Mouse (Mus musculus) midbrain, embryonic 12.5 days (tissue): Measurements from ENCODE around the gene Proser3. TPM values are rescaled to one million over a fixed set of nuclear protein-coding genes. Genes with fewer than 3 reads are reported as not detected.

ENCODE experiments used
- ATAC-seq: fragments of 200-750 bp; cut with Nextera tagmentation; 2 replicates; pipeline ENCODE4 v1.8.0; 2017; ENCODE audit warnings: low read depth, moderate TSS enrichment, moderate library complexity; ENCODE audit not compliant: low FRiP score
- H3K27ac ChIP-seq: fragments of 300-500 bp; sonication (generic); replicated peaks from 2 replicates; pipeline ENCODE4 v1.5.1; 2016; ENCODE audit warnings: mild to moderate bottlenecking
- H3K27me3 ChIP-seq: fragments of 300-500 bp; sonication (generic); 2 replicates; pipeline ENCODE4 v1.6.1; 2016; ENCODE audit warnings: mild to moderate bottlenecking
- H3K36me3 ChIP-seq: fragments of 300-500 bp; sonication (generic); 2 replicates; pipeline ENCODE4 v1.6.1; 2016
- H3K4me1 ChIP-seq: fragments of 300-500 bp; sonication (generic); 2 replicates; pipeline ENCODE4 v1.6.1; 2016
- H3K4me2 ChIP-seq: fragments of 300-500 bp; sonication (generic); replicated peaks from 2 replicates; pipeline ENCODE4 v1.6.1; 2016; ENCODE audit warnings: mild to moderate bottlenecking, moderate library complexity
- H3K4me3 ChIP-seq: fragments of 300-500 bp; sonication (generic); 2 replicates; pipeline ENCODE4 v1.5.1; 2016; ENCODE audit warnings: mild to moderate bottlenecking
- H3K9ac ChIP-seq: fragments of 300-500 bp; sonication (generic); replicated peaks from 2 replicates; pipeline ENCODE4 v1.6.1; 2016; ENCODE audit warnings: mild to moderate bottlenecking, moderate library complexity
- H3K9me3 ChIP-seq: fragments of 300-500 bp; sonication (generic); 2 replicates; pipeline ENCODE4 v1.6.1; 2016; ENCODE audit warnings: mild to moderate bottlenecking
- WGBS: fragments of 180-500 bp; shearing (Covaris S2); methylation state at CpG from one replicate; pipeline ENCODE4 v1.1.7; 2016; 5-methylcytosine and 5-hydroxymethylcytosine counted together
- polyA plus RNA-seq: library from polyadenylated mRNA; unstranded; fragments of >200 nt; fragmentation: Nextera tagmentation; extraction: Ambion mirVana; gene quantifications from 2 replicates; pipeline ENCODE4 v1.2.1, GENCODE M21; 2016

The Proser3 gene
- 15.1 TPM in 2 replicates for polyA plus RNA-seq

DNA sequence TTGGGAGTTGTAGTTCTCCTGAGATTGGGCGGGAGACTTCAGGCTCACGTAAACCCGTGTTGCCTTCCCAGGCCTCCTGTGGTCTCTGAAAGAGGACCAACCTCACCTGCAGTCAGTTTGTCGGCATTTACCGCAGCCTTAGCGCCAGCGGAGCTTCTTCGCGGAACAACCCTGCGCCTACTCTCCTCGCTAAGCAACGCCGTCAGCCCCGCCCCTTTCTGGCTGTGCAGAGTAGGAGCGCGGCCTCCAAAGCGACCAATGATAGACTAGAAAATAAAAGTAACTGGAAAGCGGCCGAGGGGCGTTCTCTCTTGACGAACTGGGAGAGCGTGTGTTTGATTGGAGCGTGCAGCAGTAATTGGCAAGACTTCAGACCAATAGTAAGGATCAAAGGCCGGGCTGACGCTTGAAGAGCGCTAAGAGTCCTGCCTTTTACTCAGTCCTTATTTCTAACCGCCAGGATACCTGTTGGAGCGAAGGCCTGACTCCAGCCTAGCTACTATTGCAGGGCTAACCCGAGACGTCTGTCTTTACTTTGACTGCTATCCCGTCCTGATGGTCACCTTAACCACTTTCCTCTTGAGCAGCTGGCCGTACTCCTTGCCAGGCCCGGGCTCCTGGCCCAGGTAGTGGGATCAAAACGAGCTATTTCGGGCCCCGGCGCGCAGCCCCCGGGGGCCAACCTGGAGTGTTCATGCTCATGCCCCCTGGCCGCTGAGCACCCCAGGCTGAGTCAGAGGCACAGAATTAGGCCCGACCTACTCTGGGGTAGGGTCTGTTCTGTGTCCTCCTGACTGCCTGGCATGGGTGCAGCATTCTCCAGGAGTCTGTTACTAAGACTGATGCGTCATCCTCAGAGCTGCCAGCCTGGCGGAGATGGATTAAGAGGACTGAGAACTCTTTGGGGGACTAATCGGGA lies at the start of gene Proser3, which contains the start of gene Hspb6:
Proser3 (minus strand) TSS at position 198 of the 919 bp plus-strand sequence.
Hspb6 (plus strand) TSS at position 77 of the 919 bp plus-strand sequence.
- no peaks in the 10 kb centered on the region for H3K9me3 ChIP-seq
- H3K4me2 ChIP-seq = peak within 1 kb of the TSS; percentile 89
- H3K4me1 ChIP-seq = peaks cover 16% of the 10 kb centered on the region
- H3K4me3 ChIP-seq = peak within 1 kb of the TSS; percentile 70
- H3K9ac ChIP-seq = peak within 1 kb of the TSS; percentile 61
- WGBS = 2% methylated on average over 44 of the region's 44 CpGs
- peak within 1 kb of the TSS; percentile 91 for H3K27ac ChIP-seq
- H3K36me3 ChIP-seq = peaks cover 49% of the 10 kb centered on the region
- peak; percentile 96 for ATAC-seq
- H3K27me3 ChIP-seq = peaks cover 10% of the 10 kb centered on the region; the same call in 1 of the 2 replicates

- no peak overlapping the region for H3K4me3 ChIP-seq
- H3K9ac ChIP-seq = peak overlapping the region; percentile 31; the same call in 1 of the 2 replicates
- H3K36me3 ChIP-seq = no peaks in the 10 kb centered on the region
- H3K9me3 ChIP-seq = no peaks in the 10 kb centered on the region
- H3K4me1 ChIP-seq = peaks cover 10% of the 10 kb centered on the region
- WGBS = 77% methylated on average over 7 of the region's 7 CpGs
- H3K27ac ChIP-seq = no peak overlapping the region
- no peak for ATAC-seq
- peak overlapping the region; percentile 38; the same call in 1 of the 2 replicates for H3K4me2 ChIP-seq
- no peaks in the 10 kb centered on the region for H3K27me3 ChIP-seq
Measured at GRCm38 (mm10) chr7:30600651-30601050, 48.6 kb upstream of the Proser3 start.

DNA sequence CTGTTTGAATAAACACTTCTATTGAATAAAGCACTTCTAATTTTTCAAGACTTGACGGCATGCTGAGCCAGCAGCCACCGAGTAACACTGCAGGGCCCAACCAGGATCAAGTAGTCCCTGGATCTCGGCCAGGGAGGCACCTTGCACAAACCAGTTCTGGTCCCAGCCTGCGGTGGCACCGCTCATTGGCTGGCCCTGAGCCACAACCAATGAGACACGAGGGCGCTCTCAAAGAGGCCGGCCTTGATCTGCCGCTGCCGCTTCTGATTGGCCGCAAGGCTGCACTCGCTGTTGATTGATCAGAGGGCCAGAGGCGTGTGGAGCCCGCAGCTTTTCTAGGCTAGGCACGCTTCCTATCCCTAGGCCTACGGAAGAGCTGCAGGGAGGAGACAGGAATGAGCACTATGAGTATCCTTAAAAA lies 47.8 kb upstream of the Proser3 start:
- H3K9me3 ChIP-seq = no peaks in the 10 kb centered on the region
- H3K36me3 ChIP-seq = no peaks in the 10 kb centered on the region
- no peaks in the 10 kb centered on the region for H3K27me3 ChIP-seq
- H3K4me1 ChIP-seq = peaks cover 11% of the 10 kb centered on the region
- peak overlapping the region; percentile 31; the same call in 1 of the 2 replicates for H3K9ac ChIP-seq
- peak; percentile 99 for ATAC-seq
- peak overlapping the region; percentile 38 for H3K4me2 ChIP-seq
- no peak overlapping the region for H3K4me3 ChIP-seq
- H3K27ac ChIP-seq = 0 out of 2 replicates have a peak overlapping the region, but pooled peaks have one; percentile 25
- WGBS = 2% methylated on average over 16 of the region's 16 CpGs

GRCm38 (mm10) chr7:30598786-30599185 lies 46.7 kb upstream of the Proser3 start, which contains the start of gene Zbtb32:
Gene Zbtb32, minus strand, starts transcription at chr7:30598909.
- no peak within 1 kb of the TSS for H3K4me3 ChIP-seq
- peaks cover 13% of the 10 kb centered on the region for H3K4me1 ChIP-seq
- WGBS = 93% methylated on average over 12 of the region's 12 CpGs
- no peak within 1 kb of the TSS for H3K9ac ChIP-seq
- no peaks in the 10 kb centered on the region for H3K36me3 ChIP-seq
- H3K4me2 ChIP-seq = peak within 1 kb of the TSS; percentile 32
- ATAC-seq = no peak
- 0 out of 2 replicates have a peak within 1 kb of the TSS, but pooled peaks have one; percentile 25 for H3K27ac ChIP-seq
- no peaks in the 10 kb centered on the region for H3K27me3 ChIP-seq
- H3K9me3 ChIP-seq = no peaks in the 10 kb centered on the region

GRCm38 (mm10) chr7:30596811-30597210 lies 44.7 kb upstream of the Proser3 start:
- peaks cover 13% of the 10 kb centered on the region for H3K4me1 ChIP-seq
- H3K36me3 ChIP-seq = no peaks in the 10 kb centered on the region
- H3K27me3 ChIP-seq = no peaks in the 10 kb centered on the region
- H3K9me3 ChIP-seq = no peaks in the 10 kb centered on the region
- no peak for ATAC-seq
- H3K4me2 ChIP-seq = no peak overlapping the region
- no peak overlapping the region for H3K4me3 ChIP-seq
- H3K27ac ChIP-seq = no peak overlapping the region
- WGBS = 76% methylated on average over 5 of the region's 5 CpGs
- H3K9ac ChIP-seq = no peak overlapping the region

DNA sequence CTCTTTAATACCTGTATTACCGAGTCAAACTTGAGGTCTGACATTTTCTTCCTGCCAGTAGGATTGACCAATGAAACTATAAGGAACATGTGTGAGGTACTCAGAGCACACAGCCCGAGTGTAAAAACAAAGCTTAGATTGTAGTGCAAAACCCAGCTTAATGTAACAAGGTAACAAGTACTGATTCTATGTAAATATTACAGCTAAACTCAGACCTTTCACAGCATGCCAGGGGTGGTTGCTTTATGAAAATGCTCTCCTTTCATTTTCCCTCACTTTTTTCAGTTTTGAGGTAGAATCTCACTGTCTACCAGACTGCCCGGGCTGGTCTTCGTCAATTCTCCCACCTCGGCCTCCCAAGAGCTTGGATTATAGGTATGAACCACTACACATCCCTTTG lies 44.0 kb upstream of the Proser3 start:
- no peaks in the 10 kb centered on the region for H3K36me3 ChIP-seq
- WGBS = 83% methylated on average over 5 of the region's 5 CpGs

GRCm38 (mm10) chr7:30594510-30595024 lies 42.5 kb upstream of the Proser3 start:
- H3K4me1 ChIP-seq = peaks cover 10% of the 10 kb centered on the region
- no peak for ATAC-seq
- no peaks in the 10 kb centered on the region for H3K27me3 ChIP-seq
- no peaks in the 10 kb centered on the region for H3K36me3 ChIP-seq
- H3K27ac ChIP-seq = no peak overlapping the region
- no peak overlapping the region for H3K4me2 ChIP-seq
- H3K9ac ChIP-seq = no peak overlapping the region
- WGBS = 68% methylated on average over 4 of the region's 4 CpGs
- H3K4me3 ChIP-seq = no peak overlapping the region
- H3K9me3 ChIP-seq = no peaks in the 10 kb centered on the region

More for the DNA sequence above, 44.0 kb upstream of the Proser3 start:
- no peak for ATAC-seq
- Histone ChIP-seq H3K27ac (no peak overlapping the region), H3K9me3 (no peaks in the 10 kb centered on the region), H3K27me3 (no peaks in the 10 kb centered on the region), H3K9ac (no peak overlapping the region), H3K4me3 (no peak overlapping the region), H3K4me1 (peaks cover 13% of the 10 kb centered on the region), H3K4me2 (no peak overlapping the region)

DNA sequence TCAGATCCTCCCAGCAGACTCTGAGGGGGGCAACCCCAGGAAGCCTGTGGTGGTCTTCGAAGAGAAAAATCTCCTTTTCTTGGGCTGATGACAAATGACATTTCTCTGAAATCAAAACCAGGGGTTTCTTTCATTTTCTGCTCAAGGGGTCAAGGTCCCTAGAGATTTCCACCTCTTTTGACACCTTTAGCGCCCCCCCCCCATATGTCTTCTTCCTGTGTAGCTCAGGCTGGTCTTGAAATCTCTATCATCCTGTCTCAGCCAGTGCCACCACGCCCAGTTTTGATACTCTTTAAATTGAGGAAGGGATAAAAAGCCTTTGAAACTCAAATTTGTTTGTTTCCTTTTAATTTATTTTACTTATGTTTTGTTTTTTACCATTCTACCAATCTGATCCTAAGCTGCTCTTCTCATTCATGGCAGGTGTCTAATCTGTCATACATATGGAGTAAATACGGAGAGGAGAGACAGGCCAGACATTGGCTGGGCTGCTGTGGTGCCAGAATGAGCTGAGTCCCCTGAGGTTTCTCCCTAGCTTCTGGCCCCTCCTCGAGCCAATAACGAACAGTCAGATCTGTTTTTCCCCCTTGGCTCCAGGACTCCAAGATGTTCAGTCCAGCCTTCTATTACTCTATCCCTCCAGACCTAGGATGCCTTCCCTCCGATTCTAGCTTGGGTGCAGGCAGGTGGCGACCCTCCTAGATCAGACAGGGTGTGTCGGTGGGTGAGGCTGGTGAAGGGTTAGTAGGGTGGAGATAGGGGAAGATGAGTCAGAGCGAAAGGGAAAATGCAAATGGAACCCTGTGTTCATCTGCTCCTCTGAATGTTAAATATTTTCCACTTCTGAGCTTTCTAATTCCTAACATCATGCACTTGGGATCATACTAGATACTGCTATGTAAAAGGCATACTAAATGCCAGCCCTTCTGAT lies 41.7 kb upstream of the Proser3 start:
- no peak for ATAC-seq

GRCm38 (mm10) chr7:30592772-30593423 lies 40.8 kb upstream of the Proser3 start:
- H3K4me3 ChIP-seq = no peak overlapping the region
- no peak overlapping the region for H3K4me2 ChIP-seq
- 54% methylated on average over 5 of the region's 5 CpGs for WGBS
- no peak for ATAC-seq
- H3K36me3 ChIP-seq = no peaks in the 10 kb centered on the region
- H3K4me1 ChIP-seq = peaks cover 10% of the 10 kb centered on the region
- no peak overlapping the region for H3K27ac ChIP-seq
- no peak overlapping the region for H3K9ac ChIP-seq
- H3K27me3 ChIP-seq = no peaks in the 10 kb centered on the region
- no peaks in the 10 kb centered on the region for H3K9me3 ChIP-seq

More for the DNA sequence above, 41.7 kb upstream of the Proser3 start:
- Histone ChIP-seq H3K27me3 (no peaks in the 10 kb centered on the region), H3K9me3 (no peaks in the 10 kb centered on the region), H3K27ac (0 out of 2 replicates have a peak overlapping the region, but pooled peaks have one; percentile 54), H3K4me3 (no peak overlapping the region), H3K4me1 (peaks cover 10% of the 10 kb centered on the region), H3K4me2 (0 out of 2 replicates have a peak overlapping the region, but pooled peaks have one; percentile 13), H3K9ac (no peak overlapping the region), H3K36me3 (no peaks in the 10 kb centered on the region)
- WGBS = 76% methylated on average over 10 of the region's 10 CpGs

GRCm38 (mm10) chr7:30591605-30591951 lies 39.5 kb upstream of the Proser3 start:
- 0 out of 2 replicates have a peak overlapping the region, but pooled peaks have one; percentile 20 for H3K27ac ChIP-seq
- 42% methylated on average over 4 of the region's 4 CpGs for WGBS

More at GRCm38 (mm10) chr7:30591605-30591951, 39.5 kb upstream of the Proser3 start:
- ATAC-seq = no peak
- Histone ChIP-seq H3K9ac (no peak overlapping the region; the same call in 1 of the 2 replicates), H3K27me3 (no peaks in the 10 kb centered on the region), H3K9me3 (no peaks in the 10 kb centered on the region), H3K4me3 (no peak overlapping the region), H3K4me1 (peaks cover 22% of the 10 kb centered on the region), H3K4me2 (no peak overlapping the region), H3K36me3 (peaks cover 4% of the 10 kb centered on the region)
